8 mouse cellular contexts compared by ENCODE assay signal in the genomic region with DNA sequence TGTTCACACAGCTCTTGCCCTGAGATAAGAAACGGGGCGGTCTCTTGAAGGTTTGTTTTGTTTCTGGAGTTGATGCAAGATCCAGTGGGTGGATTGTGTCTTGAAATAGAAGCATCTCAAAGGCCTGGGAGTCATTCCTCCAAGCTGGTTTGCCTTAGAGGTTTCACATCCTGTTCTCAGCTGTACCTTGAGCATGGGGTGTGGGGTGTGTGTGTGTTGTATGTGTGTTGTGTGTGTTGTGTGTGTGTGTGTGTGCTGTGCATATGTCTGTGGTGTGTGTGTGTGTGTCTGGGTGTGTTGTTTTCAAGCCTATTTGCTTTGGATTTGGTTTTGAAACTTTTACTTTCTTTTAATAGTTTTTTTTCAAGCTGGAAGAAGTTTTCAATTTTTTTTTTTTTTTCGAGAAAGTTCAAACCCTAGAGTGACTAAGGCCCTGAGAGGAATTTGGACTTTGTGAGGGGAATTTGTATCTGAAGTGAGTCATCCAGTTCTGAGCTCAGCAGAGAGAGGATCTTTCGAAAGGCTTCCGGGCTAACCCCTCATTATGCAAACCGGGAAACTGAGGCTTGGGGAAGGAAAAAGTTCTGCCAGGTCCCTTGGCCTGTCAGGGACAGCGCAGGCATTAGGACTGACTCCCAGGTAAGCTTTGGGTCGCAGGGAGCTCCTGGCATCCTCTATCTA. TPM values are rescaled to one million over a fixed set of nuclear protein-coding genes. Genes with fewer than 3 reads are reported as not detected.
DNase-seq lines count a peak whose midpoint lies in the region; ATAC-seq lines count a peak whose summit lies in the region.
"Had no signal": no experiment of that assay in that cellular context is flagged by ENCODE, and none has a peak within 500 bp of the region (broad histone marks: within the 10 kb centered on the region; RNA-seq: fewer than 3 reads in every experiment).

No protein-coding gene starts in this region.

- intact Hi-C loops in heart, postnatal 10 days (cut with DNase I): no loop called here
- intact Hi-C loops in left cerebral cortex, postnatal 36 days (cut with DNase I): no loop called here

- no peak overlapping the region for H3K9ac ChIP-seq in forebrain, embryonic 12.5 days
- H3K9ac ChIP-seq: liver, embryonic 15.5 days had no signal

- H3K9me3 ChIP-seq in forebrain, embryonic 12.5 days: no peaks in the 10 kb centered on the region
- H3K9me3 ChIP-seq: liver, embryonic 15.5 days had no signal

- H3K27ac ChIP-seq in forebrain, embryonic 12.5 days: no peak overlapping the region
- H3K27ac ChIP-seq: liver, embryonic 15.5 days had no signal

- H3K27me3 ChIP-seq in splenic B cell, adult 2 months (ENCODE audit: control insufficient read depth, insufficient read depth, low read length, poor library complexity, severe bottlenecking): no peaks in the 10 kb centered on the region
- H3K27me3 ChIP-seq in forebrain, embryonic 12.5 days: no peaks in the 10 kb centered on the region

- no peak overlapping the region for H3K4me3 ChIP-seq in forebrain, embryonic 12.5 days (replicated peaks)
- H3K4me3 ChIP-seq: liver, embryonic 15.5 days had no signal

- DNase-seq in ovary, adult 18-20 months (ENCODE audit: low spot score): peak; percentile 45
- no peak for DNase-seq in ovary, postnatal 36 days (ENCODE audit: low spot score)
- DNase-seq in heart, postnatal 10 days: peak; percentile 40 to 49
- DNase-seq in splenic B cell, adult 2 months (ENCODE audit: low read depth, low spot score): peak; percentile 49
- DNase-seq in left cerebral cortex, postnatal 36 days (ENCODE audit: low spot score in 2 of 2): no peak

- no peak overlapping the region for H3K4me2 ChIP-seq in forebrain, embryonic 12.5 days
- H3K4me2 ChIP-seq: liver, embryonic 15.5 days had no signal

- 75% methylated on average over 8 of the region's 8 CpGs for WGBS in forebrain, embryonic 12.5 days

- ATAC-seq in common myeloid progenitor, adult 5-6 weeks (replicated peaks; ENCODE audit: low read depth, poor library complexity, severe bottlenecking): 0 out of 2 replicates have a peak, but pooled peaks have one; percentile 45
- ATAC-seq in forebrain, embryonic 12.5 days (ENCODE audit: low FRiP score): no peak

- 0 out of 2 replicates have a peak, but pooled peaks cover 3% of the 10 kb centered on the region for H3K4me1 ChIP-seq in forebrain, embryonic 12.5 days

- no peaks in the 10 kb centered on the region for H3K36me3 ChIP-seq in splenic B cell, adult 2 months (ENCODE audit: control insufficient read depth, insufficient read depth, low read length, poor library complexity, severe bottlenecking)
- H3K36me3 ChIP-seq in forebrain, embryonic 12.5 days (replicated peaks): no peaks in the 10 kb centered on the region
- H3K36me3 ChIP-seq: liver, embryonic 15.5 days had no signal

RNA-seq across cellular contexts. Expression of a gene that starts 20.0 kb away (rescaled TPM):
- 2.2 TPM in 1 of 2 replicates, not detected in the other for total RNA-seq in common myeloid progenitor, adult 5-6 weeks (2017)
- 100 to 1,000 TPM; 104 TPM for total RNA-seq in heart, postnatal 10 days (2021)
- polyA plus RNA-seq in forebrain, embryonic 12.5 days (2016; fragmentation: Nextera tagmentation; extraction: Ambion mirVana): 173 and 228 TPM in 2 replicates
- 10 to 100 TPM; 35.3 to 40.7 TPM for total RNA-seq in left cerebral cortex, postnatal 36 days (2021)

RNA-seq across cellular contexts. Expression of a gene that starts 48.9 kb away (rescaled TPM):
- 4.3 and 6.8 TPM in 2 replicates for total RNA-seq in common myeloid progenitor, adult 5-6 weeks (2017)
- 1 to 10 TPM; 4.3 to 6.8 TPM for total RNA-seq in heart, postnatal 10 days (2021)
- polyA plus RNA-seq in forebrain, embryonic 12.5 days (2016; fragmentation: Nextera tagmentation; extraction: Ambion mirVana): 13.4 and 14.6 TPM in 2 replicates
- total RNA-seq in left cerebral cortex, postnatal 36 days (2021): under 1 TPM; 0.61 to 0.72 TPM

Comparison
In these comparisons a context has a peak if more than half of its experiments do, and no peak if none do; other contexts are left out.
1. DNase-seq: peak in ovary, adult 18-20 months (single experiment), heart, postnatal 10 days (2 of 2) and splenic B cell, adult 2 months (single experiment); none in ovary, postnatal 36 days (single experiment) and left cerebral cortex, postnatal 36 days (0 of 2).
2. RNA of a gene that starts 20.0 kb away (total RNA-seq): 104 TPM in heart, postnatal 10 days and 35.3 to 40.7 TPM in left cerebral cortex, postnatal 36 days; 2.2 TPM in common myeloid progenitor, adult 5-6 weeks; every median in the first group is over 10 times any median in the second.